Mouse (Mus musculus) ES-Bruce4 (cell line): ENCODE results near the gene Ntn4.

Experiments
- CTCF ChIP-seq: IDR thresholded peaks from one replicate; pipeline ENCODE4 v1.8.1; 2011; ENCODE audit warnings: low read depth, low read length
- EP300 ChIP-seq: IDR thresholded peaks from 2 replicates; pipeline ENCODE4 v1.6.1; 2011; ENCODE audit warnings: low read depth, low read length; ENCODE audit not compliant: insufficient read depth
- POLR2A ChIP-seq: IDR thresholded peaks from one replicate; pipeline ENCODE4 v1.8.1; 2011; ENCODE audit warnings: low read length; ENCODE audit not compliant: insufficient read depth

DNA sequence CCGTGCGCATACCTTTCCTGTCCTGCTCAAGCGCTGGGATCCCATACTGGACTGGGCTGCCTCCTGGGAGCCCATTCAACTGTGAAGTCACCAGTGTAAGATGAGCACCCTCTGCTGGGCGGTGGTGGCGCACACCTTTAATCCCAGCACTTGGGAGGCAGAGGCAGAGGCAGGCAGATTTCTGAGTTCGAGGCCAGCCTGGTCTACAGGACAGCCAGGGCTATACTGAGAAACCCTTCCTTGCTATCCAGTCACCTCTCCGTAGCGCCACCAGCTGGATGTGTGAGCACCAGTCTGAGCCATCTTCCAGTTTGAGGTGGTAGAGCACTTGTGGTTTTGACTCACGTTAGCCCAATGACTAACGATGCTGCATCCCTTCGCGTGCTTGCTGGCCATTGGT, 48.0 kb upstream of the Ntn4 start:
- TF ChIP-seq POLR2A (no peak), EP300 (no peak), CTCF (peak; percentile 61)
